Mouse (Mus musculus) ES-Bruce4 (cell line): ENCODE measurements around the gene Arrdc1.

Experiments
- EP300 ChIP-seq: IDR thresholded peaks from 2 replicates; pipeline ENCODE4 v1.6.1; 2011; ENCODE audit warnings: low read depth, low read length; ENCODE audit not compliant: insufficient read depth
- POLR2A ChIP-seq: IDR thresholded peaks from one replicate; pipeline ENCODE4 v1.8.1; 2011; ENCODE audit warnings: low read length; ENCODE audit not compliant: insufficient read depth

- TF ChIP-seq EP300: no peak
- no peak for TF ChIP-seq POLR2A
These were observed 40.8 kb downstream of the Arrdc1 start for GRCm38 (mm10) chr2:24894211-24894610.
